In the genomic region with DNA sequence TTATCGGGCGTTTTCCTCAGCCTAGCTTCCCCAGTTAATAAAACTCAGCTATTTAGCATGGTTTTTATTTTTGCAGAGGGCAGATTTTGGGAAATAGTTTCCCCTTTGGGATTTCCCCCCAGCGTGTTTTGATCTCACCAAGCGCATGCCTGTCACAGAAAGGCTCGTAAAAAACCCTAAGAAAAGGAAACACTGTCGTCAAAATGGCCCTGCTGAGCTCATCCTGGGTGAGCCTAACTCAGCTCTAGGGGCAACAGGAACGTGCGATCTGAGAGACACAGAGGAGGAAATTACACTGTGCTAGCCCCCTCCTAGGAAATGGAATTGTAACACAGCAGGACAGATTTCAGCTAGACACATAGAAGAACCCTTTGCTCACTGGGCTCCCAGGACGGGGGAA, we compare ENCODE assay signal across 21 mouse cellular contexts. TPM values are rescaled to one million over a fixed set of nuclear protein-coding genes. Genes with fewer than 3 reads are reported as not detected.
DNase-seq lines count a peak whose midpoint lies in the region; ATAC-seq and TF ChIP-seq lines count a peak whose summit lies in the region.
"Had no signal": no experiment of that assay in that cellular context is flagged by ENCODE, and none has a peak within 500 bp of the region (broad histone marks: within the 10 kb centered on the region; RNA-seq: fewer than 3 reads in every experiment).

No protein-coding gene starts in this region.

- WGBS in embryonic facial prominence, embryonic 13.5 days: 19% methylated on average over 9 of the region's 9 CpGs
- 34% methylated on average over 9 of the region's 9 CpGs for WGBS in embryonic facial prominence, embryonic 10.5 days
- WGBS in kidney, embryonic 16.5 days: 31% methylated on average over 9 of the region's 9 CpGs
- WGBS in kidney, adult 2 months: 45% methylated on average over 9 of the region's 9 CpGs
- WGBS in limb, embryonic 13.5 days: 12% methylated on average over 9 of the region's 9 CpGs
- WGBS in midbrain, postnatal 0 days: 26% methylated on average over 9 of the region's 9 CpGs

- no peaks in the 10 kb centered on the region; the same call in 1 of the 2 replicates for H3K27me3 ChIP-seq in embryonic facial prominence, embryonic 13.5 days
- H3K27me3 ChIP-seq in embryonic facial prominence, embryonic 10.5 days (replicated peaks; ENCODE audit: low read depth, poor library complexity, severe bottlenecking): no peaks in the 10 kb centered on the region
- no peaks in the 10 kb centered on the region for H3K27me3 ChIP-seq in kidney, embryonic 16.5 days (ENCODE audit: insufficient read depth, low read length)
- H3K27me3 ChIP-seq in kidney, adult 2 months (replicated peaks; ENCODE audit: control insufficient read depth, insufficient read depth, low read length): no peaks in the 10 kb centered on the region; the same call in 1 of the 2 replicates
- peaks cover 2% of the 10 kb centered on the region; the same call in 1 of the 2 replicates for H3K27me3 ChIP-seq in limb, embryonic 13.5 days
- no peaks in the 10 kb centered on the region for H3K27me3 ChIP-seq in midbrain, postnatal 0 days (ENCODE audit: insufficient read depth, low read length)
- H3K27me3 ChIP-seq: heart, embryonic 12.5 days had no signal

- TF ChIP-seq CTCF in kidney, adult 2 months (conservative IDR thresholded peaks at IDR 0.05; ENCODE audit: insufficient read depth, insufficient read length, low read depth, low read length): no peak
- TF ChIP-seq CTCF in midbrain, postnatal 0 days (IDR thresholded peaks at IDR 0.05): no peak

- no peak overlapping the region for H3K9ac ChIP-seq in embryonic facial prominence, embryonic 13.5 days
- no peak overlapping the region for H3K9ac ChIP-seq in kidney, embryonic 16.5 days (replicated peaks; ENCODE audit: low read length)
- no peak overlapping the region for H3K9ac ChIP-seq in limb, embryonic 13.5 days
- H3K9ac ChIP-seq in midbrain, postnatal 0 days (replicated peaks; ENCODE audit: low read length, poor library complexity, severe bottlenecking): no peak overlapping the region
- H3K9ac ChIP-seq: heart, embryonic 12.5 days; liver, embryonic 14.5 days; lung, embryonic 15.5 days had no signal

- ATAC-seq in embryonic facial prominence, embryonic 13.5 days (ENCODE audit: insufficient number of reproducible peaks, insufficient read depth, low FRiP score, low TSS enrichment, low read depth): no peak
- ATAC-seq in kidney, embryonic 16.5 days (ENCODE audit: low FRiP score, low TSS enrichment): no peak
- ATAC-seq in limb, embryonic 13.5 days (ENCODE audit: low FRiP score, low read depth): no peak
- ATAC-seq in midbrain, postnatal 0 days (ENCODE audit: low FRiP score): no peak
- ATAC-seq: activated CD4-positive, CD25-positive, alpha-beta regulatory T cell, adult 4 months had no signal

- peak overlapping the region; percentile 31 for H3K4me2 ChIP-seq in embryonic facial prominence, embryonic 13.5 days
- 0 out of 2 replicates have a peak overlapping the region, but pooled peaks have one; percentile 10 for H3K4me2 ChIP-seq in kidney, embryonic 16.5 days (replicated peaks; ENCODE audit: low read depth, low read length)
- peak overlapping the region; percentile 47 for H3K4me2 ChIP-seq in limb, embryonic 13.5 days (replicated peaks)
- no peak overlapping the region for H3K4me2 ChIP-seq in midbrain, postnatal 0 days (ENCODE audit: low read depth, low read length, poor library complexity, severe bottlenecking)
- H3K4me2 ChIP-seq: heart, embryonic 12.5 days; lung, embryonic 15.5 days had no signal

- no peak overlapping the region for H3K27ac ChIP-seq in embryonic facial prominence, embryonic 13.5 days
- H3K27ac ChIP-seq in embryonic facial prominence, embryonic 10.5 days (replicated peaks): no peak overlapping the region
- no peak overlapping the region for H3K27ac ChIP-seq in kidney, embryonic 16.5 days (ENCODE audit: low read length)
- no peak overlapping the region for H3K27ac ChIP-seq in kidney, adult 2 months (ENCODE audit: insufficient read depth, low read depth, low read length)
- peak overlapping the region; percentile 17; the same call in 1 of the 2 replicates for H3K27ac ChIP-seq in limb, embryonic 13.5 days
- peak overlapping the region; percentile 48 for H3K27ac ChIP-seq in midbrain, postnatal 0 days (ENCODE audit: low read depth, low read length)
- H3K27ac ChIP-seq: layer of hippocampus, adult 2 months; liver, embryonic 14.5 days; lung, embryonic 15.5 days had no signal

- TF ChIP-seq POLR2A in kidney, adult 2 months (IDR thresholded peaks at IDR 0.05; ENCODE audit: low read depth, low read length): no peak

- DNase-seq in embryonic facial prominence, embryonic 10.5 days (ENCODE audit: low spot score): no peak
- no peak for DNase-seq in kidney, adult 2 months
- no peak for DNase-seq in midbrain, postnatal 0 days (ENCODE audit: low spot score)
- DNase-seq in left cerebral cortex, adult 18-20 months (ENCODE audit: low spot score in 2 of 2): no peak
- no peak for DNase-seq in adrenal gland, postnatal 4 days (ENCODE audit: low spot score in 2 of 2)
- DNase-seq: adrenal gland, postnatal 14 days; cerebellum, adult 11-12 months; cerebellum, postnatal 14 days; heart, postnatal 14 days; kidney, adult 8-10 months; lung, postnatal 4 days; thymus, postnatal 36 days had no signal

- H3K4me1 ChIP-seq in embryonic facial prominence, embryonic 13.5 days: peaks cover 21% of the 10 kb centered on the region
- peaks cover 12% of the 10 kb centered on the region for H3K4me1 ChIP-seq in embryonic facial prominence, embryonic 10.5 days
- H3K4me1 ChIP-seq in kidney, embryonic 16.5 days (ENCODE audit: insufficient read depth, low read length): peaks cover 11% of the 10 kb centered on the region
- peaks cover 5% of the 10 kb centered on the region; the same call in 1 of the 2 replicates for H3K4me1 ChIP-seq in kidney, adult 2 months (ENCODE audit: control insufficient read depth, insufficient read depth, low read length)
- H3K4me1 ChIP-seq in limb, embryonic 13.5 days: peaks cover 37% of the 10 kb centered on the region
- peaks cover 9% of the 10 kb centered on the region for H3K4me1 ChIP-seq in midbrain, postnatal 0 days (ENCODE audit: insufficient read depth, low read length)

- H3K36me3 ChIP-seq in embryonic facial prominence, embryonic 13.5 days: no peaks in the 10 kb centered on the region
- H3K36me3 ChIP-seq in embryonic facial prominence, embryonic 10.5 days (replicated peaks): no peaks in the 10 kb centered on the region
- H3K36me3 ChIP-seq in kidney, embryonic 16.5 days (ENCODE audit: insufficient read depth, low read length): no peaks in the 10 kb centered on the region
- H3K36me3 ChIP-seq in kidney, adult 2 months (ENCODE audit: control insufficient read depth, insufficient read depth, low read length): no peaks in the 10 kb centered on the region
- no peaks in the 10 kb centered on the region for H3K36me3 ChIP-seq in limb, embryonic 13.5 days
- 0 out of 2 replicates have a peak, but pooled peaks cover 3% of the 10 kb centered on the region for H3K36me3 ChIP-seq in midbrain, postnatal 0 days (ENCODE audit: insufficient read depth, low read length)
- H3K36me3 ChIP-seq: heart, embryonic 12.5 days; lung, embryonic 15.5 days had no signal

- H3K9me3 ChIP-seq in embryonic facial prominence, embryonic 13.5 days: no peaks in the 10 kb centered on the region
- no peaks in the 10 kb centered on the region for H3K9me3 ChIP-seq in embryonic facial prominence, embryonic 10.5 days
- H3K9me3 ChIP-seq in kidney, embryonic 16.5 days (ENCODE audit: low read length): no peaks in the 10 kb centered on the region
- H3K9me3 ChIP-seq in limb, embryonic 13.5 days: no peaks in the 10 kb centered on the region
- no peaks in the 10 kb centered on the region for H3K9me3 ChIP-seq in midbrain, postnatal 0 days (ENCODE audit: low read length)
- H3K9me3 ChIP-seq: lung, embryonic 15.5 days had no signal

- no peak overlapping the region for H3K4me3 ChIP-seq in embryonic facial prominence, embryonic 13.5 days
- no peak overlapping the region for H3K4me3 ChIP-seq in embryonic facial prominence, embryonic 10.5 days
- H3K4me3 ChIP-seq in kidney, embryonic 16.5 days (ENCODE audit: low read length): no peak overlapping the region
- no peak overlapping the region for H3K4me3 ChIP-seq in kidney, adult 2 months (ENCODE audit: insufficient read depth, low read depth, low read length)
- H3K4me3 ChIP-seq in limb, embryonic 13.5 days: peak overlapping the region; percentile 6; the same call in 1 of the 2 replicates
- H3K4me3 ChIP-seq in midbrain, postnatal 0 days (ENCODE audit: low read depth, low read length): no peak overlapping the region
- H3K4me3 ChIP-seq: heart, embryonic 12.5 days; layer of hippocampus, adult 2 months; lung, embryonic 15.5 days had no signal

RNA-seq across cellular contexts. Expression of a gene that starts 51.4 kb away (rescaled TPM):
- 3.5 and 4.8 TPM in 2 replicates for polyA plus RNA-seq in embryonic facial prominence, embryonic 13.5 days (2015; fragmentation: Nextera tagmentation; extraction: Ambion mirVana)
- polyA plus RNA-seq in embryonic facial prominence, embryonic 10.5 days (2016; fragmentation: Nextera tagmentation; extraction: Ambion mirVana): 4.2 and 4.4 TPM in 2 replicates
- 5.9 and 8.3 TPM in 2 replicates for polyA plus RNA-seq in kidney, embryonic 16.5 days (2015; fragmentation: Nextera tagmentation; extraction: Ambion mirVana)
- polyA plus RNA-seq in kidney, adult 2 months (2012; rRNA removed): 91.9 and 110 TPM in 2 replicates
- polyA plus RNA-seq in limb, embryonic 13.5 days (2015; fragmentation: Nextera tagmentation; extraction: Ambion mirVana): 3.1 and 4.6 TPM in 2 replicates
- total RNA-seq in midbrain, postnatal 0 days (2014; rRNA removed): 11.9 and 15.4 TPM in 2 replicates
- 8.0 and 9.2 TPM in 2 replicates for polyA plus RNA-seq in midbrain, postnatal 0 days (2015; fragmentation: Nextera tagmentation; extraction: Ambion mirVana)
- 100 to 1,000 TPM; 118 to 119 TPM for total RNA-seq in left cerebral cortex, adult 18-20 months (2021)
- 10 to 100 TPM; 39.6 to 57.7 TPM for total RNA-seq in adrenal gland, postnatal 4 days (2021)
- total RNA-seq: granulocyte monocyte progenitor cell, adult 5-6 weeks had no signal
- polyA plus RNA-seq: activated CD4-positive, CD25-positive, alpha-beta regulatory T cell, adult 4 months had no signal

Comparison
In these comparisons a context has a peak if more than half of its experiments do, and no peak if none do; other contexts are left out.
1. H3K27ac ChIP-seq: peak in limb, embryonic 13.5 days (single experiment) and midbrain, postnatal 0 days (single experiment); none in embryonic facial prominence, embryonic 13.5 days (single experiment), embryonic facial prominence, embryonic 10.5 days (single experiment), kidney, embryonic 16.5 days (single experiment) and kidney, adult 2 months (single experiment).